Mouse (Mus musculus) midbrain, embryonic 11.5 days (tissue): ENCODE measurements around the gene Sfrp4. TPM values are rescaled to one million over a fixed set of nuclear protein-coding genes. Genes with fewer than 3 reads are reported as not detected.

Source experiments
- ATAC-seq: fragments of 200-750 bp; cut with Nextera tagmentation; 2 replicates; pipeline ENCODE4 v1.8.0; 2017; ENCODE audit warnings: moderate TSS enrichment, moderate library complexity; ENCODE audit not compliant: low FRiP score
- DNase-seq: peaks from one replicate; pipeline ENCODE4 v3.0.0; 2015; ENCODE audit warnings: low spot score; ENCODE audit errors: missing footprints
- H3K27ac ChIP-seq: fragments of 300-500 bp; sonication (generic); 2 replicates; pipeline ENCODE4 v1.5.1; 2014; ENCODE audit warnings: low read depth, low read length
- H3K27me3 ChIP-seq: fragments of 300-500 bp; sonication (generic); 2 replicates; pipeline ENCODE4 v1.6.1; 2014; ENCODE audit warnings: mild to moderate bottlenecking, low read length, moderate library complexity, mixed read lengths; ENCODE audit not compliant: control insufficient read depth, insufficient read depth
- H3K36me3 ChIP-seq: fragments of 300-500 bp; sonication (generic); 2 replicates; pipeline ENCODE4 v1.6.1; 2014; ENCODE audit warnings: mild to moderate bottlenecking, low read length, moderate library complexity, mixed read lengths; ENCODE audit not compliant: control insufficient read depth, insufficient read depth
- H3K4me1 ChIP-seq: fragments of 300-500 bp; sonication (generic); 2 replicates; pipeline ENCODE4 v1.6.1; 2014; ENCODE audit warnings: low read length; ENCODE audit not compliant: control insufficient read depth, insufficient read depth
- H3K4me2 ChIP-seq: fragments of 300-500 bp; sonication (generic); 2 replicates; pipeline ENCODE4 v1.6.1; 2014; ENCODE audit warnings: mild to moderate bottlenecking, moderate library complexity
- H3K4me3 ChIP-seq: fragments of 300-500 bp; sonication (generic); 2 replicates; pipeline ENCODE4 v1.5.1; 2014; ENCODE audit warnings: low read depth, low read length
- H3K9ac ChIP-seq: fragments of 300-500 bp; sonication (generic); 2 replicates; pipeline ENCODE4 v1.6.1; 2014; ENCODE audit warnings: low read length
- H3K9me3 ChIP-seq: fragments of 300-500 bp; sonication (generic); 2 replicates; pipeline ENCODE4 v1.6.1; 2016; ENCODE audit warnings: low read length; ENCODE audit not compliant: control insufficient read depth
- WGBS: fragments of 180-500 bp; shearing (Covaris S2); extraction: QIAGEN DNeasy Blood & Tissue Kit; methylation state at CpG from one replicate; pipeline ENCODE4 v1.1.7; 2014; 5-methylcytosine and 5-hydroxymethylcytosine counted together
- polyA plus RNA-seq: library from polyadenylated mRNA; unstranded; fragments of >200 nt; fragmentation: Nextera tagmentation; extraction: Ambion mirVana; gene quantifications from 2 replicates; pipeline ENCODE4 v1.2.1, GENCODE M21; 2014

The Sfrp4 gene
- polyA plus RNA-seq, 1 experiment from 2014 or later: 3.6 TPM

DNA sequence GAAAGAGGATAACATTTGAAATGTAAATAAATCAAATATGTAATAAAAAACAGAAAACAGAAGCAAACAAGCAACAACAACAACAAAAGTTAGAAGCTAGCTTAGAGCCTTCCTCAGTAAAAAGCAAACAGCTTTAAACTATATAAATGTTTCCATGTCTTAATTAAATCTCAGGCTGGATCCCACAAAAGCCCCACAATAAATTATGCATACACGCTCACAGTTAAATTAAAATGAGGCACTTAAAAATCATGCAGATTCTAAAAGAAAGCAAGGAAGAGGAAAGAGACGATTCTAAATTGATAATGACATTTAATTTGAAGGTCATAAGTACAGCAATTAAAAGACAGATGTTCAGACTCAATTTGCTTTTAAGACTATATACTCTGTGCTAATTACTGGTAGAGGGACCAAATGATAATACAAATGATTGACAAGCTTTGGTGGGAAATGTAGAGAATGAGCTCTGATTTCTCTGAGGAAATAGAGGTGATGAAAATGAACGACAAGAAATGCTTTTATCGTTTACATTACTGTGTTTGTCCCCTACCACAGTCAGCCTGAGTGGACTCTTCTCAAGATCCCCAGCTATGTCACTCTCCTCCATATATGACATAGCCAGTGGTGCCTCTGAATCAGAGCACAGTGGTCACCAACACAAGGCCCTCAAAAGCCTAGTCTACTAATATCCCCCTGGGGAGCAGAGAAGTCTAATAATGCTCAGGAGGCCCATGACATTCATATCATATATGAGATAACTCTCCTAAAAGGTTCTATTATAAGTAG is 45.6 kb downstream of the Sfrp4 start:
- WGBS: 85% methylated on average over 4 of the region's 4 CpGs
- ATAC-seq: no peak
- DNase-seq: no peak

DNA sequence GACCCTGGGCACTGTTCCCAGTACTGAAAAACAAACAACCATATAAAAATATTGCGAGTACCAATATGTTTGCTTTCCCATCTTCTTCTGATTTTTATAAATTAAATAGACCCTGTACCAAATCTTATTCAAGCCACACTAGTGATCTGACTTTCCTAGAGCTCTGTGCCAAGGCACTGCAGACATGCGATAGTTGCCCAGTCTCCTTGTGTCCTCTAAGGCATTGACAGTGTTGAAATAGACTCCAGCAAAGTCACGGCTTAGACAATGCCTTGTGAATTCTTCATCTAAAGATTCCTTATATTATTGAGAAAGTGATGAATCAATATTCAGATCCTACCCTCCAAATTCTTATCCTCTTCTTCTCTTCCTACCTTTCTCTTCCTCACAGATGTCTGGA is 51.1 kb downstream of the Sfrp4 start:
- 95% methylated on average over 3 of the region's 3 CpGs for WGBS
- H3K9ac ChIP-seq: no peak overlapping the region
- H3K36me3 ChIP-seq: no peaks in the 10 kb centered on the region
- H3K9me3 ChIP-seq: no peaks in the 10 kb centered on the region
- DNase-seq (no peak), ATAC-seq (no peak)
- no peak overlapping the region for H3K27ac ChIP-seq
- no peak overlapping the region for H3K4me3 ChIP-seq
- H3K4me2 ChIP-seq: no peak overlapping the region
- H3K27me3 ChIP-seq: no peaks in the 10 kb centered on the region
- H3K4me1 ChIP-seq: no peaks in the 10 kb centered on the region

More for the DNA sequence above, 45.6 kb downstream of the Sfrp4 start:
- no peaks in the 10 kb centered on the region for H3K36me3 ChIP-seq
- no peak overlapping the region for H3K4me3 ChIP-seq
- no peaks in the 10 kb centered on the region for H3K4me1 ChIP-seq
- no peak overlapping the region for H3K9ac ChIP-seq
- H3K4me2 ChIP-seq: no peak overlapping the region
- H3K27ac ChIP-seq: no peak overlapping the region
- no peaks in the 10 kb centered on the region for H3K9me3 ChIP-seq
- H3K27me3 ChIP-seq: no peaks in the 10 kb centered on the region

GRCm38 (mm10) chr13:19674601-19675000 is 51.7 kb downstream of the Sfrp4 start:
- Histone ChIP-seq H3K4me2 (no peak overlapping the region), H3K27me3 (no peaks in the 10 kb centered on the region), H3K4me1 (no peaks in the 10 kb centered on the region), H3K4me3 (no peak overlapping the region), H3K9ac (no peak overlapping the region), H3K36me3 (no peaks in the 10 kb centered on the region), H3K27ac (no peak overlapping the region), H3K9me3 (no peaks in the 10 kb centered on the region)
- no peak for DNase-seq
- no peak for ATAC-seq

Other genes with a start within 250 kb of the Sfrp4 start
- gene Stard3nl, start 227.3 kb upstream of the Sfrp4 start, polyA plus RNA-seq: 133 and 135 TPM in 2 replicates
- 22.9 and 24.5 TPM in 2 replicates for gene Epdr1, start 3.2 kb upstream of the Sfrp4 start, polyA plus RNA-seq
- gene Nme8, start 74.7 kb downstream of the Sfrp4 start, polyA plus RNA-seq: not detected in 2 replicates
- 0.07 TPM in 1 of 2 replicates, not detected in the other for gene Gpr141, start 201.2 kb downstream of the Sfrp4 start, polyA plus RNA-seq